Mouse (Mus musculus) spleen, postnatal 36 days (tissue): ENCODE data around the gene Dusp16.
"Not testable (repeated sequence)": the region's sequence is repeated elsewhere in the genome, so short reads cannot be mapped to it uniquely, and the experiment has no call there.

Source experiments
- DNase-seq, 2 experiments: peaks; one replicate each; pipeline ENCODE4 v3.0.0; 2022; ENCODE audit warnings: low spot score in 2 of 2, mixed read lengths in 1 of 2

Dusp16 gene

DNA sequence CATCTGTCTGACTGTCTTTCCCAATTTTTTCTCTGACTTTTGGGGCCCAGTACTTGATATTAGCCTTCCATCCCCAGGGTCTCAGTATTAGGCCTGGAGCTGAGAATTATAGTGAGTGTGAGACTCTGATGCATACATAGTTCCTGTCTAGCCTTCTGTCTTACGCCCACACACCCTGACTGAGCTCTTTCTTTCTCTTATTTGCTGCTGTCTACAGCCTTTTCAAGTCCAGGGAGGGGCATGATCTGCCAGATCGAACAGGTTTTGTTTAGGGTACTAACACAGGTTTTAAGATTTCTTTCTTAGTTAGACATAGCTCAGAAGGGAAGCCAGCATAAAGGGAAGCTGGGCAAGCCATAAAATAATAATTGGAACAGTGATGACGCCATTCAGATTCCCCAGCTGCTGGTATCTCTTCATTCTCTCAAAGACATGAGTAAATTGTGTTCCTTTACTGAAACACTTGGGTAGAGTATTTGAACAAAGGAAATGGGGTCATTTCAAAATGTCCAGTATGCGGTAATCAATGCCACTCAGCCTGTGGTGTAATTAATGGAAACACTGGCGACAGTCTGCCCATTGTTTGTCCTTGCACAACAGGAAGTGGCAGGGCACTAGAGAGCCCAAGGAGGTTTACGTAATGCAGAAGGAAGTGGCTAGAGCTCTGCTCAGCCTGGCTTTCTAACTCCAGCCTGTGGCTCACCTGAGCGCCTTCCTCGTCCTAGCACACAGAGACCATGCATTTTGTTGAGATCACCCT is 91.8 kb downstream of the Dusp16 start:
- peak; percentile 47 to 62 for DNase-seq

DNA sequence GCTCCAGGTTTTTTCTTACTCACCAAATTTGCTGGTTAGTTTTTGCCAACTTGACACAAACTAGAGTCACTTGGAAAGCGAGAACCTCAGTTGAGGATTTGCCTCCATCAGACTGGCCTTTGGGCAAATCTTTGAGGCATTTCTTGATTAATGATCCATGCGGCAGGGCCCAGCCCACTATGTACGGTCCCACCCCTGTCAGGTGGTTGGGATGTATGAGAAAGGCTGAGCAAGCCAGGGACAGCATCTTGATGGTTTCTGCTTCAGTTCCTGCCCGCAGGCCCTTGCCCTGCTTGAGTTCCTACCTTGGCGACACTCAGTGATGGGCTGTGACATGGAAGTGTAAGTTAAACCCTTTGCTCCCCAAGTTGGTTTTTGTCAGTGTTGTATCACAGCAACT is 94.2 kb downstream of the Dusp16 start:
- DNase-seq, result no peak

DNA sequence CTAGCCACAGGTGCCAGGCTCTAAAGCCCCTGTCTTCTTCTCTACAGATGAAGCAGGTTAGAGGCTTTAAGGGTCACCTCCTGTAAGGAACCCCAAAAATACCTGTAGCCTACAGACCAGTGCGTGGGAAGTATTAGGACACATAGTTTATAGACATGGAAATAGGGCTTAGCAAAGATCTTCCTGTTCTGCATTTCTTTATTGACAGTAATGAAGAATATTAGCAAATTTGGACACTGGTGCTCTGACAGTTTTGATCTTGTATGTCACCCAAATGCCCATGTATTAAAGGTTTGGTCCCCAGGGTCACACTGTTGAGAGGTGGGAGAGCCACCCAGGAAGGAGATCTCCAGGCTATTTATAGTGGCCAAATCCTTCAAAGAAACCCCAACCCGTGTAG is 95.9 kb downstream of the Dusp16 start:
- DNase-seq, result no peak

DNA sequence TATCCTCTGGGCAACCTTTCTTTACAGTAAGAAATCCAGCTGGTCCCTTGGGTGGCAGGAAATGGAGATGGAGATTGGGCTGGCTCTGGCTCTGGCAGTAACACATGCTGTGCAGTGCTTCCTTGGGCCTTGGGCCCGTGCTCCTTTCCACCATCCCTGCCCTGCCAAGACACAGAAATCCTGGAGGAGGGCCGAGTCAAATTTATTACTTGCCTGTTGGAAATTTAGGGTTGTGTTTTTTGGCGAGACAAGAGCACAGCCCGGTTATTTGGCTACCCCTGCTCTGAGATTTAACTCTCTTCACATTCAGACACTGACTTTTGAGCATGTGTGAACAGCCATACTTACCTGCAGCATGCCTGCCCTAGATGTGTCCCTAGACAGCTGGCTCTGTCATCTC is 96.3 kb downstream of the Dusp16 start:
- DNase-seq, result no peak

DNA sequence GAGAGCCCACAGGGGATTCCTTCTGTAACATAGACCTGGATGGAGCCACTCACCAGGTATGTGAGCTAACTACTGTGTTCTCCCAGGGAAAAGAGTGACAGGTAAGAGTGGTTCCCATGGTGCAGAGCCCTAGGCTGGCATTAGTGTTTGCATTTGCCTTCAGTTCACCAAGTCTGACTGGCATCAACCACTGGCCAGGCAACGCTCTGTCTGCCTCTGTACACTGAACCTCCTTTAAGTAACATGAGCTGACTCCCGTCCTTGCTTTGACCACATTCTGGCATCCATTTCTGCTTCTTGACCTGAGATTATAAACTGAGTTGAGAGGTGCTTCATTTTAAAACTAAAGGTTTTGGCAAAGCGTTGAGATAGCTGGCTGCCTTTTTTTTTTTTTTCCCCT is 96.8 kb downstream of the Dusp16 start:
- DNase-seq, result no peak

DNA sequence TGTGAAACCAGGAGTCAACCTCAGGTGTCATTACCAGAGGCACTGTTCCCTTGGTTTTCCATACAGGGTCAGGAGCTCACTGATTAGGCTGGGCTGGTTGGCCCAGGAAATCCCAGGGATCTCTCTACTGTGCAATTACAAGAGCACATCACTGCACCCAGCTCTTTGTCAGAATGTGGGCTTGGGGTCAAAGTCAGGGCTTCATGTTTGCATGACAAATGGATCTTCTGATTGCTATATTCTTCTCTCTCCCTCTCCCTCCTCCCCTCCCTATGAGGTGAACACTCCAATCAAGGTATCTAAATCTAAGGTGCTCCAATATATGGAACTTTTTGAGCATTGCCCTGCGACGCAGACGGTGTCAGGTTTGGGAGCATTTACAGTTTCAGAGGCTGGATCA is 97.4 kb downstream of the Dusp16 start:
- no peak for DNase-seq

DNA sequence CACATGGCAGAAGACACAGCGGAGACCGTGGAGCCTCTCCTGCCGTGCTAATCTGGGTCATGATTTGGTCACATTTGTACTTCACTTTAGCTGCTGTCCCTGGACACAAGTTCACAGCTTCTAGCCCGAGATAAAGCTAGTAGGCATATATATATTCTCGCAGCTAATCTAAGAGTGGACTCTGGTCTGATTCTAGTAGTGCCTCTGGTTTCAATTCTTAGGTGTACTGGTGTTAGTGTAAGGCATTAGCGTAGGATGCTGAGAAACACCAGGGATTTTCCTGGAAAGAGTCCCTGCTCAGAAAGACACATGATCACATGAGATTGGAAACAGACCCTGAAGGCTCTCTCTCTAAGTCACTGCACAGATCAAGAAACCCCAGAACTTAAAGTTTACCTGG is 97.9 kb downstream of the Dusp16 start:
- no peak for DNase-seq

DNA sequence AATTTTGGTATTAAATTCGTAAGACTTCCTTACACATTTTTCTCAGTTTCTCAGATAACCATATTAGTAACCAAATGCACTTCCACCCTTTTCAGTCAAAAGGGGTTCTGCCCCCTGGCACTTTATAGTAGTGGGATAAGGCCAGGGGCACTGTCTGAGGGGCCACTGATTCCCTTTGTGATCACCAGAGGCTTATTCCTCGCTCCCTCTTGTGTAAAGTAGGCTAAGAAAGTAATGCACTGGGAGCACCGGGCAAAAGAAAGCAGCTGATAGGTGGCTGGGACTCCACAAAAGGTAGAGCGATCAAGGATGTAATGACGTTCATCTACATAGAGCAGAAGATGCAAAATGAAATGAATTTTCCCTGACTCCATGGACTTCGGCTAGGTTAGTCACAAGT is 106.9 kb downstream of the Dusp16 start:
- DNase-seq, result no peak

DNA sequence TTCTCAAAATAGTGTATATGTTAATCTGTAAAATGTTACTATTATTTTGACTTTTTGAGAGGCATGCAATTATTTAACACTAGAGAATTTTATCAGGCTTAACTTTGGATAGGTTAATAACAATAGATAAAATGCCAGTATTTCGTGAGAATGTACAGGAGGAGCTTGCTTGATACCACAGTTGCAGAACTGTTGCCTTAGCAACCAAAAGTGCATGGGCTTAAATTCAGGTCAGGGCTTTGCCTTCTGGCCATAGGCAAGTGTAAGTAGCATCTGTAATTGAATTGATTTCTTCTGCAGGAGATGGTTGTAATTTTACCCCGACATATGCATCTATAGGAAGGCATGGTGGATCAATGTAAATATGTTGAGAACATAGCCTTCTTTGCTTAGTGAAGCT is 107.4 kb downstream of the Dusp16 start:
- DNase-seq, result no peak

DNA sequence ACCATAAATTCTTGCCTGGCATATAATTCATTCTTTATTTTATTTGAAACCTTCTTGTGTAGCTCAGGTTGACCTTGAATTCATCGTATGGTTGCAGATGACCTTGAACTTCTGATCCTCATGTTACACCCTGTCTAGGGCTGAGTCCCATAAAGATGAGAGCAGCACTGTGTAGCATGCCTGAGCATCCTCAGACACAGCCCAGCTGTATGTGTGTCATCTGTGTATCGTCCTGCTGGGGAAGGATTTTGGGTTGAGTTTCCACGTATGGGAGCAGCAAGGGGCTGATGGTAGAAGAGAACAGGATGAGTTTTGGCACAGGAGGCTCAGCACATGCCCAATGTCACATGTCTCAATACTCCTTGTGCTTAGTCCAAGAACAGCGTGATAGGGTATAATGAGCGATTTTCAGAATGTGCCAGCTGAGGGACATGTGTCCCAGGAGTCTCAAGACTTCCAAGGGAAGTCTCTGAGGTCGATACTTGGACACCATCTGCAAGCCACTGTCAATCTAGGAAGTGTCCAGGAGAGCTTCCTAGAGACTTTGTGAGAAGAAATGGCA is 108.0 kb downstream of the Dusp16 start:
- no peak for DNase-seq

DNA sequence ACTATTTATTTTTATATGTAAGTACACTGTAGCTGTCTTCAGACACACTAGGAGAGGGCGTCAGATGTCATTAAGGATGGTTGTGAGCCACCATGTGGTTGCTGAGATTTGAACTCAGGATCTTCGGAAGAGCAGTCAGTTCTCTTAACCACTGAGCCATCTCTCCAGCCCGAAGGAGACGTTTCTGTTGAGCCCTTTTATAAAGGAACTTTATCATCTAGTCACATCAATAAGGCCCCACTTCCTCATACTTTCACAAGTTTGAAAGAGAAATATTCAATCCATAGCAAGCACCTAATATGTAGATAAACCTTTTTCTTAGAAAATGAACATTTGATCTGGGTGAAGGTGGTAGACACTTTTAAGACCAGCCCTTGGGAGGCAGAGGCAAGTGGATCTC is 113.1 kb downstream of the Dusp16 start:
- DNase-seq, result not testable (repeated sequence)

DNA sequence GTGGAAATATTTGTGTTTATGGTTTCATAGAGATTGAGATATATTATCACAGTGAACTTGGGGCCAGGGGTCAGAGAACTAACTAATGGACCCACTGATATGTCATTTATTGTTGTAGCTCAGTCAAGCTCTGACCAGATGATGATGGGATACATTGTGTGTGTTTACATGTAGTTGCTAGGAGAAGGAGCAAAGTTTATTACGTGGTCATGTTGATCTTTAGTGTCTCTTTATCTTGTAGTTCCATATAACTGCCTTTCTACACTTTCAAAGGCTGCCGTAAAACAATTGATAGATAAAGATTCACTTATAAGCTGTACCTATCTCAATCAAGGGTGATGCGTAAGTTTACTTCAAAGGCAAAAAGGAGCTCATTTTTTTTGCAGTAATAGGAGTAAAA is 114.4 kb downstream of the Dusp16 start:
- no peak for DNase-seq

DNA sequence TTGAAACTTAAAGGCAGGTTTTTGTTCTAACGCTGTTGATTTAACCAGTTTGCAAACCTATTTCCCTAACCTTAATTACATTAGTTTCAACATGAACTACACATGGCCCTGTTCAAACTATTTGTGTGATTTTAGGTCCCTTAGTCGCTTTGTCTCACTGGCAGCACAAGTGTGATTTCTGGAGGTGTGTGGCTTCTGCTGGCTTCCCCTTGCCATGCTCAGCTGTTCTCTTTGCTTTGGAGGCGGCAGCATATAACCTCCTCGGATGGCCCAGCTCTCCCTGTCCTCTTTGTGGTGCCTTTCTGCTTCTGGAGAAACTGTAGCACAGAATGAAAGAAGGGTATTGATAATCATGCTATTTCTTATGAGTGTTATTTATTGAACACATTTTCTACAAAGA is 114.9 kb downstream of the Dusp16 start:
- no peak for DNase-seq

DNA sequence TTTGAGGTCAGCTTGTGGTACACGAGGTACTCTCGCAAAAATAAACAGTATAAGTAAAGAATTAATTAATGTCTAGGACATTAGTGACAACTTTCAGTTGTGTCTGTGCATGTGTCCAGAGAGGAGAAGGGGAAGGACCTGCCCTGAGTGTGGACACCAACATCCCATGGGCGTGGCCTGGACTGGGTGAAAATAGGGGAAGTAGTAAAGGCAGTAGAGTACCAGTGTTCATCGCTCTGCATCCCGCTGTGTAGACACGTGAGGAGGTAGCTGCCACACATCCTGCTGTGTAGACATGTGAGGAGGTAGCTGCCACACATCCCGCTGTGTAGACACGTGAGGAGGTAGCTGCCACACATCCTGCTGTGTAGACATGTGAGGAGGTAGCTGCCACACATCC is 118.7 kb downstream of the Dusp16 start:
- DNase-seq, result peak in 1 of 2 experiments; percentile 29

DNA sequence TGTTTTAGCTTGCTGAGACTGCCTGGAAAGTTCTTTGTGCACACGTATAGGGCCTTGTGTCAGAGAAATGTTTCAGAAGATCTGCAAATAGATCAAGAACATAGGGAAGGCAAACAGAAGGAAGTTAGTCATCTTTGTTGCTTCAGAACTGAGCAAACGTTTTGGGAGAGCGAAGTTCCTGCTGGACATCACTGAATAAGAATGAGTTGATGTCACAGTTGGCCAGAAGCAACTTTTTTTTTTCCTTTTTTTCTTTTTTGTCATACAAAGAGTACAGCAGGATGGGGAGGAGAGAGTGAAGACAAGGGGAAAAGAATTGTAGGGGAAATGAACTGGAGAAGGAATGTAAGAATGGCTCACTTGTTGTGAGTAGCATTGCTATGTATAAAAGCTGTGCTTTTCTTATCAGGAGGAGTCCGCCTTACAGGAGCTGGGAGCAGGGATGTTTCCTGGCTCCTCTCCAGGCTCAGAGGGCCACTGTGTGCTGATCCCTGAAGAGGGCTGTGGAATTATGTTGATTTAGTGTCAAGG is 121.5 kb downstream of the Dusp16 start:
- no peak for DNase-seq

DNA sequence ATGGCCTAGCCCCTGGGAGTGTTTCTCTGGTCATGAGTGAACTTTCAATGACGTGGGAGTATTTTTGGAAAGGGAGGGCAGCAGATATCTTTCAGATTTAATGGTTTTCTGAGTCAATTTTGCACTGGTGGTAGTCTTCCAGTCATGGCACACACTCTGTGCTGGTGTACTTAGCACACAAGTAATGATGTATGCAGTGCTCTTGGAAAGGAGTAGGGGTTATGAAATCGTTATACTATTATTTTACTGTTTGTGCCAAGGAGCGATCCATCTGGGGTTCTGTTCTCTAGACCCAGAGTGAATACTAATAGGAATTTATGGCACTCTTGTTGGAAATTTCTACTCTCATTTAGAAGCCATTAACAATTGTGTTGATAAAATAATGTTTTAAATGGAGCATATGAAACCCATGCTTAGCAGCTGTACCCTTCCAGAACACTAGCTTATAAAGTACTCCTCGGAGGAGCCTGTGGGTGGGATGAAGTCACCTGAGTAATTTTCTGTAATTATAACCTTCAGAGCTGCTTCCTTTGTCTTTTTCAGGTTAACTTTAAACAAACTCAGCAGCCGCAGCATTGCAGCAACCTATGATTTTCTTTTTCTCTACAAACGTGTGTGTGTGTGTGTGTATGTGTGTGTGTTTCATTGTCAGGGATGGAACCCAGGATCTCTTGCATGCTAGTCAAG is 123.1 kb downstream of the Dusp16 start:
- DNase-seq, result no peak

DNA sequence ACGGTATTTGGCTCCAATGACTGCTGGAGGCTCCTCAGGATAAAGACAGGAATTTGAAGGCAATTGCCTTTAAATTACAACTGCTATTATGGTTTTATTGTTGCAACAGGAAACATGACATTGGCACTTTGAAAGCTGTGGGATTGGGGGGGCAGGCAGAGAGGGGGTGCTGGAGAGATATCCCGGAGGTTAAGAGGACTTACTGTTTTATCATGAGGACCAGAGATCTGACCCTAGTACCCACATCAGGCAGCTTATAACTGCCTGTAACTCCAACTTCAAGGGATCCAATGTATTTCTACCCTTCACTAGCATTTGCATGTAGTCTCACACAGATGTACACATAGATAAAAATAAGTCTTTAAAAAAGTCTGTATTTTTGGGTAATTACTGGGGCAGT is 123.9 kb downstream of the Dusp16 start:
- no peak for DNase-seq

DNA sequence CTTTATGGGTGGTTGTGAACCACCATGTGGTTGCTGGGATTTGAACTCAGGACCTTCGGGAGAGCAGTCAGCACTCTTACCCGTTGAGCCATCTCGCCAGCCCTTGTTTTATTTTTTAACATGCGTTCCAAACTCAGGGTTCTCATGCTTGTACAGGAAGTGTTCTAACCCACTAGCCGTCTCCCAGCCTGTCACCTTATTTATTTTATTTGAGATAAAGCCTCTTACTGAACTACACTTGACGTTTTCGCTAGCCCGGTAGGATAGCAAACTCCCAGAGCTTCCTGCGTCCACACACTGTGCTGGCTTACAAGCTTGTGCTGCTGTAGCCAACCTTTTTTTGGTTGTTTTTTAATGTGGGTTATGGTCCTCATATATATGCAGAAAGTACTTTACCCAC is 126.6 kb downstream of the Dusp16 start:
- no peak for DNase-seq
